In genomic region chr10:6958791-6959190, GRCm38 (mm10) we compare ENCODE assay signal across 23 mouse cellular contexts.
DNase-seq lines count a peak whose midpoint lies in the region; ATAC-seq lines count a peak whose summit lies in the region.
"Had no signal": no experiment of that assay in that cellular context is flagged by ENCODE, and none has a peak within 500 bp of the region (broad histone marks: within the 10 kb centered on the region; RNA-seq: fewer than 3 reads in every experiment).

No protein-coding gene starts in this region.

- DNase-seq in frontal cortex, postnatal 14 days (ENCODE audit: low spot score in 2 of 2) = no peak
- DNase-seq in neural tube, embryonic 10.5 days (ENCODE audit: extremely low spot score, low spot score) = no peak
- DNase-seq in brain, adult 2 months (ENCODE audit: low read depth, low spot score) = peak; percentile 60
- DNase-seq in thymus, postnatal 36 days = no peak
- DNase-seq: adrenal gland, adult 2 months; adrenal gland, adult 8-10 months; adrenal gland, postnatal 10 days; adrenal gland, postnatal 14 days; adrenal gland, postnatal 25 days; adrenal gland, postnatal 36 days; B cell, adult 2 months; cerebellum, adult 11 months; cerebellum, adult 11-12 months; cerebellum, adult 18-20 months had no signal

- ATAC-seq in frontal cortex, adult (ENCODE audit: low TSS enrichment) = peak; percentile 92
- no peak for ATAC-seq in neural tube, embryonic 14.5 days (ENCODE audit: low read depth)
- no peak for ATAC-seq in neural tube, embryonic 15.5 days (ENCODE audit: low FRiP score)
- ATAC-seq in kidney, embryonic 15.5 days (replicated peaks; ENCODE audit: low FRiP score) = no peak
- ATAC-seq: activated CD4-positive, CD25-positive, alpha-beta regulatory T cell, adult 4 months; CD4-positive, CD25-positive, alpha-beta regulatory T cell, adult 4 months; Patski had no signal

- H3K4me3 ChIP-seq in neural tube, embryonic 14.5 days (ENCODE audit: low read depth, low read length) = no peak overlapping the region
- no peak overlapping the region for H3K4me3 ChIP-seq in neural tube, embryonic 15.5 days (replicated peaks)
- H3K4me3 ChIP-seq in kidney, embryonic 15.5 days (replicated peaks) = no peak overlapping the region

- H3K4me2 ChIP-seq in neural tube, embryonic 14.5 days (ENCODE audit: low read depth, low read length) = no peak overlapping the region
- H3K4me2 ChIP-seq in neural tube, embryonic 15.5 days = no peak overlapping the region
- no peak overlapping the region for H3K4me2 ChIP-seq in kidney, embryonic 15.5 days

- H3K27ac ChIP-seq in neural tube, embryonic 14.5 days (ENCODE audit: low read depth, low read length) = peak overlapping the region; percentile 10; the same call in 1 of the 2 replicates
- H3K27ac ChIP-seq in neural tube, embryonic 15.5 days (replicated peaks) = 0 out of 2 replicates have a peak overlapping the region, but pooled peaks have one; percentile 1
- no peak overlapping the region for H3K27ac ChIP-seq in kidney, embryonic 15.5 days

- H3K4me1 ChIP-seq in neural tube, embryonic 14.5 days (ENCODE audit: control insufficient read depth, insufficient read depth, low read length) = no peaks in the 10 kb centered on the region
- H3K4me1 ChIP-seq in neural tube, embryonic 15.5 days = no peaks in the 10 kb centered on the region
- no peaks in the 10 kb centered on the region for H3K4me1 ChIP-seq in kidney, embryonic 15.5 days

- H3K27me3 ChIP-seq in neural tube, embryonic 14.5 days (ENCODE audit: control insufficient read depth, insufficient read depth, low read length) = no peaks in the 10 kb centered on the region
- no peaks in the 10 kb centered on the region for H3K27me3 ChIP-seq in neural tube, embryonic 15.5 days (replicated peaks)
- H3K27me3 ChIP-seq in kidney, embryonic 15.5 days = no peaks in the 10 kb centered on the region
- H3K27me3 ChIP-seq: CH12.LX had no signal

- no peak overlapping the region for H3K9ac ChIP-seq in neural tube, embryonic 14.5 days (replicated peaks; ENCODE audit: low read depth, low read length)
- H3K9ac ChIP-seq in neural tube, embryonic 15.5 days (replicated peaks) = no peak overlapping the region
- H3K9ac ChIP-seq in kidney, embryonic 15.5 days = no peak overlapping the region

- H3K36me3 ChIP-seq in neural tube, embryonic 14.5 days (ENCODE audit: control insufficient read depth, insufficient read depth, low read length) = no peaks in the 10 kb centered on the region
- no peaks in the 10 kb centered on the region for H3K36me3 ChIP-seq in neural tube, embryonic 15.5 days
- H3K36me3 ChIP-seq in kidney, embryonic 15.5 days = no peaks in the 10 kb centered on the region
- H3K36me3 ChIP-seq: G1E had no signal

- H3K9me3 ChIP-seq in neural tube, embryonic 14.5 days (ENCODE audit: control insufficient read depth, low read length) = no peaks in the 10 kb centered on the region
- no peaks in the 10 kb centered on the region for H3K9me3 ChIP-seq in neural tube, embryonic 15.5 days (replicated peaks)
- H3K9me3 ChIP-seq in kidney, embryonic 15.5 days (replicated peaks) = no peaks in the 10 kb centered on the region
- H3K9me3 ChIP-seq: G1E had no signal

- WGBS in neural tube, embryonic 14.5 days = 76% methylated on average over 5 of the region's 5 CpGs
- WGBS in neural tube, embryonic 15.5 days = 73% methylated on average over 5 of the region's 5 CpGs
- WGBS in kidney, embryonic 15.5 days = 81% methylated on average over 5 of the region's 5 CpGs
